Mouse (Mus musculus) thymus, adult 18-20 months (tissue): ENCODE measurements around the gene Cdc37.
"Not testable (repeated sequence)": the region's sequence is repeated elsewhere in the genome, so short reads cannot be mapped to it uniquely, and the experiment has no call there.

ENCODE experiments used
- DNase-seq, 2 experiments: peaks; one replicate each; pipeline ENCODE4 v3.0.0; 2022; ENCODE audit warnings: mixed read lengths in 2 of 2

The Cdc37 gene

GRCm38 (mm10) chr9:21149654-21150419 lies at the start of gene Cdc37:
Gene Cdc37 (minus strand): TSS chr9:21149982.
- peak; percentile 82 to 86 for DNase-seq

DNA sequence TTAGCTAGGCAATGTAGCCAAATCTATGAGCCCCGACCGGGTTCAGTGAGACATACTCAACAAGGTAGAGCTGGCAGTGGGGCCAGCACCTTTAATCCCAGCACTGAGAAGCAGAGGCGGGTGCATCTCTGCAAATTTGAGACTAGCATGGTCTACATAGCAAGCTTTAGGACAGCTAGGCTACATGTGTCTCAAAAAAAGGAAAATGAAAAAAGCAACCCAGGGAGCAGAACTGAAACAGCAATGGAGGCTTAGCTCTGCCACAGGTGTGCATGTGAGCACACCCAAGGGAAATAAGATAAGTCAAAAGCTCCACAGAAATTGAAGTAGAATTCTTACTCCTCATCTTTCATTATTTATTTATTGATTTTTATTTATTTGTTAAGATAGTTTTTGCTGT lies 49.2 kb upstream of the Cdc37 start:
- no peak for DNase-seq

GRCm38 (mm10) chr9:21197981-21198380 lies 48.2 kb upstream of the Cdc37 start:
- no peak for DNase-seq

DNA sequence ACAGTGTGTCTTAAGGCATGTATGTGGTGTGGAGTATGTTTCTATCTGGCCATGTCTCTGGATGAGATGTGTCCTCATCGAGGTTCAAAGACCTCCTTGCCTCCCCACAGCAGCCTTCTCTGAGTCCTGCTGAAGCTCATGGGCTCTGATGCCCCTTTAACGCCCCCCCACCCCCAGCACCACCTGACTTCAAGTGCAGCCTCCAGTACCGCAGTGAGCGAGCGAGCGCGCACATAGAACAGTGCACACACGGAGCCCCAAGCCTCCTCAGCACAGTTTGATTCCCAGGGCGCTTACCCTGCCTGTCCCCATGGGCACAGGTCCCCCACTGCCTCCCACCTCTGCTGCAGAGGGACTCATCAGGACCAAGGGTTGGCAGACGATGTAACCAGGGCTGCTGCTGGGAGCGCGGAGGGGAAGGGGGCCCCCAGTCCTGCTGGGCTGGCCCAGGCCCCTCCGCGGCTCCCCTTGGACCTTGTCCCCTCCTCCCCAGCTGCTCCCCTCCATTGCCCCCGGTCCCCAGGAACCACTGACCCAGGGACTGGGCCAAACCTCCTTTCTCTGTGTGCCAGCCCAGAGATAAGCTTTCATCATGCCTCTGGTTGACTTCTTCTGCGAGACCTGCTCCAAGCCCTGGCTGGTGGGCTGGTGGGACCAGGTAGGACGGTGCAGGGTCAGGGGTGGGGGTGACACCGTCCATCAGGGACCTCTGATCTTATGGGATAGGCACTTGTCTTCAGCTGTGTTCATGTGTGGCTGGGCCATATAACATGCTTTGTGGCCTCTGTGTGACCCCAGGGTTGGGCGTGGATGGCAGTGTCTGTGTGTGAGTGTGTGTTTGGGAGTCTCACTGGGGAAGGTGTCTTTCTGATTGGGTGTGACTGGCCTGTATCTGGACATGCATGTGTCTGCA lies 47.0 kb upstream of the Cdc37 start:
- no peak for DNase-seq

- DNase-seq, result not testable (repeated sequence)
Observed at GRCm38 (mm10) chr9:21195736-21196505, 46.1 kb upstream of the Cdc37 start.

- DNase-seq, result no peak
Observed at GRCm38 (mm10) chr9:21194787-21195493, 45.2 kb upstream of the Cdc37 start.

GRCm38 (mm10) chr9:21193786-21194185 lies 44.0 kb upstream of the Cdc37 start:
- DNase-seq, result no peak

DNA sequence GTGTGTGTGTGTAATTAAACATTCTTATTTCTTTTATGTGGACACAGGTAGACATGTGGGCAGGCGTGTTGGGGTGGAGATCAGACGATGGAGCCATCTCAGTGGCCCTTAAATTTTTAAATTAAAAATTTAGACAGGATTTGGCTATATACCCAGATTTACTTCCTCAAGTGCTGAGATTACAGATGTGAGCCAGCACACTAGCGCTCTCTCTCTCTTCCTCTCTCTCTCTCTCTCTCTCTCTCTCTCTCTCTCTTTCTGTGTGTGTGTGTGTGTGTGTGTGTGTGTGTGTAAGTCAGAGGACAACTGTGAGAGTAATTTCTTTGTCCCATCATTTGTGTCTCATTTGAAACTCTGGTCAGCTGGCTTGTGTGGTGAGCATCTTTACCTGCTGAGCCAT lies 40.9 kb upstream of the Cdc37 start:
- DNase-seq, result no peak

DNA sequence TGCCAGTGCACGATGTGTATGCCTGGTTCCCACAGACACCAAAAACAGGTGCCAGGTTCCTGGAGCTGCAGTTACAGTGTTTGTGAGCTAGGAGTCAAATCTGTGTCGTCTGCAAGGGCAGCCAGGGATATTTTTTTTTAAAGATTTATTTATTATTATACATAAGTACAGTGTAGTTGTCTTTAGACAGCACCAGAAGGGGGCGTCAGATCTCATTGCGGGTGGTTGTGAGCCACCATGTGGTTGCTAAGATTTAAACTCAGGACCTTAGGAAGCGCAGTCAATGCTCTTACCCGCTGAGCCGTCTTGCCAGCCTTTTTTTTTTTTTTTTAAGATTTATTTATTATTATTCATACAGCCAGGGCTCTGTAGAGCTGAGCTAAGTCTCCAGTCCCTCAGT lies 40.1 kb upstream of the Cdc37 start:
- no peak for DNase-seq

GRCm38 (mm10) chr9:21185436-21185835 lies 35.7 kb upstream of the Cdc37 start:
- DNase-seq, result no peak

- no peak for DNase-seq
Observed at GRCm38 (mm10) chr9:21184733-21185132, 35.0 kb upstream of the Cdc37 start.

DNA sequence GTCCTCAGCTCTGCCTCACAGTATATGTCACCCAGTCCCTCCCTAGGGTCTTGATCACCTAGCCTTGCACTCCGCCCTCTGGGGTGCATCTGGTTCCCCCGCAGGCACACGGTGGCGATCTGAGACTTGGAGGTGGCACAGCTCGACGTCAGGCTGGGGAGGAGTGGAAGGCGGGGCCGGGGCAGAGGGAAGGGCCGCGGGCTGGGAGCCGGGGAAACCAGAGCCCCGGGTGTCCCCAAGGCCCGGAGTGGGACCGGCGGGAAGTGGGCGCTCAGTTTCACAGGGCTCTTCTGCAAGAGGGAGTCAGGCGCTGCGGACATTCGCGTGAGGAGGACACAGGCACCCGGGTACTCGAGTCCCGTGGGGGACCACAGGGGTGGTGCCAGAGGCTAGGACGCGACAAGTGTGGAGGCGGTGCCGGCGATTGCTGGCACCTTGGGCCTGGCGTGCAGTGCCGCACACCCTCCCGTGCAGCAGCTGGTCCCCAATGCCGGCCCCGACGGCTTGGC lies 34.2 kb upstream of the Cdc37 start:
- DNase-seq, result peak; percentile 43 to 45

GRCm38 (mm10) chr9:21183421-21183820 lies 33.6 kb upstream of the Cdc37 start:
- DNase-seq, result no peak

- DNase-seq, result no peak
Observed at GRCm38 (mm10) chr9:21181421-21182220, 31.8 kb upstream of the Cdc37 start.

- DNase-seq, result no peak
Observed at GRCm38 (mm10) chr9:21180841-21181240, 31.1 kb upstream of the Cdc37 start.

DNA sequence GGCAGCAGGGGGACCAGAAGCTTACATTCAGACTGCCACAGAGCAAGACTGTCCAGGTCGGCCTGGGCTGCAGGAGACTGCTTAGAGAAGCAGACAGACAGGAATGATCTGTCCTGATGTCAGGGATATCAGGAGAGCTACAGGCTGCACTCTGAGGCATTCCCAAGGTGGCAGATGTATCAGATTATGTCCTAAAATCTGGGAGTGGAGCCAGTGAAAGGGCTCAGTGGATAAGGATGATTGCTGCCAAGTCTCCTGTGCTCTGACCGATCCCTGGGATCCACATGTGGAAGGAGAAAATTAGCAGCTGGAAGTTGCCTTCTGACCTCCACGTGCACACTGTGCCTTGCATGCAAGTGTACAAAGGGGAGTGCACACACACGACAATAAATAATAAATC lies 30.6 kb upstream of the Cdc37 start:
- DNase-seq, result no peak

DNA sequence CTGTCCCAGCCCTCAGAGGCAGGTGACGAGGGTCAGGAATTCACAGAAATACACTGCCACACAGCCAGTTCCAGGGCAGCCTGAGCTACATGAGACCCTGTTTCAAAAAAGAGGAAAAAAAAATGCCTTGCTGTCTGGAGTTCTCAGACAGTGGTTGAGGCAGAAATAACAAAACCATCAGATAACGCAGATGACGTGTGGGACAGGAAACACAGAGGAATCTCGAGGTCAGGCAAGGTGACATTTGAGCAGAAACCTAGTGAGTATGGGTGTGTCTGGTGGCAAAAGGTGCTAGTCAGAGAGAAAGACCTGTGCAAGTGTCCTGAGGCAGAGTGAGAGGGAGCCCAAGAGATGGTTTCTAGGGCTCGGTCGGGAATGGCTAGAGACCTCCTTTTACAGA lies 22.6 kb upstream of the Cdc37 start:
- DNase-seq, result no peak

- DNase-seq, result no peak
Observed at GRCm38 (mm10) chr9:21169157-21169556, 19.4 kb upstream of the Cdc37 start.

DNA sequence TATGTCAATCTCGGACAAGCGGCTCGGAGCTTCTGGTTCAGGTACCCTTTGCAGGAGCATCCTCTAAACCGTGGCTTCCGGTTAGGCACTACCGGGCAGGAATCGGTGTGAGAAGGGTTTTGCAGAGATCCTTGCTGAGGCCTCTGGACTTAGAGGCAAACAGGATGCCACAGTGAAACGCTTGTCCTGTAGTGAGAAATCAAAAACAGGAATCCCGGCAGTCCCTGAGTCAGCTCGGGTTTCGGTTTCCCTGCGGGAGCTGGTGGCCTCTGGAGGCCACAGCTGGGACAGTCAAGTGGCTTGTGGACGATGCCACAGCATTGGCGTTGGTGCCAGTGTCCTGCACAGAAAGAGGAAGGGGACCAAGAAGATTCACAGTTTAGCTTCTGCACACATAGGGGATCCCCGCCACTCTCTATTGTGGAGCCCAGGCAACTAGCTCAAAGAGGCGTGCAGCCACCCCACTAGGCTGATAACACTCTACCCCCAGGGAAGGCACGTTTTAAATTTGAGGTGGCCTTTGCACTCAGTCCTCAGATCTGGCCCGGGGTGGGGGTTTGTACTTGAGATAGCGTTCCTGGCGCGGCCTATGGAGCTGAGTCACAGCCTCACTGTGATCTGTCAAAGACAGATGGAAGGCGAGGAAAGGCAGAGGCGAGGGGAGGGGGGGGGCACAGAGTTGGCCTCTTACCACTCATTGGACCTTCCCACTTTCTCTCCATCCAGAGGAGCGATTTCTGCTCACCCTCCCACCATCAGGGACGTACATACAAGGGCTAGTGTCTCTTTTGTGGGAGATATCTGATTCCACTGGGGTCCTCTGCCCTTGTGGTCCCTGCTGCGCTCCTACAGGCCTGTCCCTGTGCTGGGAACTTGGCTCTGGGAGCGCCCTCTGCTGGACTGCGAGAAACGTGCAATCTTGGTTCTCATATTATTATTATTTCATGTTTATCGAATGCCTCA lies 18.7 kb upstream of the Cdc37 start:
- peak in 1 of 2 experiments; percentile 45 for DNase-seq
